Mouse (Mus musculus) heart, adult 2 months (tissue): ENCODE measurements around the gene Map3k20. TPM values are rescaled to one million over a fixed set of nuclear protein-coding genes. Genes with fewer than 3 reads are reported as not detected.
A peak's percentile ranks its signal among the peaks of the same experiment; 100 is the strongest.

Experiments used
- DNase-seq, 2 experiments: peaks; one replicate each; pipeline ENCODE4 v3.0.0; 2021
- H3K27ac ChIP-seq: fragments of 200-600 bp; 2 replicates; pipeline ENCODE4 v1.8.1; 2022
- H3K27me3 ChIP-seq: fragments of 200-500 bp; 2 replicates; pipeline ENCODE4 v1.6.1; 2012; ENCODE audit warnings: mild to moderate bottlenecking, low read length, inconsistent platforms, mixed read lengths; ENCODE audit not compliant: control insufficient read depth, insufficient read depth
- H3K36me3 ChIP-seq: fragments of 200-500 bp; 2 replicates; pipeline ENCODE4 v1.6.1; 2012; ENCODE audit warnings: low read length, inconsistent platforms; ENCODE audit not compliant: control insufficient read depth, insufficient read depth
- H3K4me1 ChIP-seq: fragments of 200-500 bp; 2 replicates; pipeline ENCODE4 v1.6.1; 2011; ENCODE audit warnings: low read length; ENCODE audit not compliant: control insufficient read depth, insufficient read depth
- H3K4me3 ChIP-seq: fragments of 200-600 bp; 2 replicates; pipeline ENCODE4 v1.8.1; 2022
- H3K79me2 ChIP-seq: fragments of 200-500 bp; replicated peaks from 2 replicates; pipeline ENCODE4 v1.6.1; 2012; ENCODE audit warnings: mild to moderate bottlenecking, inconsistent platforms, low read length, moderate library complexity, mixed read lengths; ENCODE audit not compliant: control insufficient read depth, insufficient read depth
- H3K9ac ChIP-seq: fragments of 200-500 bp; 2 replicates; pipeline ENCODE4 v1.6.1; 2012; ENCODE audit warnings: low read depth, mild to moderate bottlenecking, control low read depth, inconsistent platforms, low read length, mixed read lengths
- CTCF ChIP-seq: fragments of 200-600 bp; IDR thresholded peaks from 2 replicates; pipeline ENCODE4 v1.8.1; 2022; ENCODE audit warnings: antibody characterized with exemption, mild to moderate bottlenecking, moderate library complexity
- EP300 ChIP-seq: fragments of 200-500 bp; IDR thresholded peaks from 2 replicates; pipeline ENCODE4 v1.6.1; 2011; ENCODE audit warnings: low read depth, low read length, control low read depth; ENCODE audit not compliant: insufficient read depth
- POLR2A ChIP-seq: fragments of 200-500 bp; IDR thresholded peaks from 2 replicates; pipeline ENCODE4 v1.6.1; 2011; ENCODE audit warnings: mild to moderate bottlenecking, low read depth, low read length, control low read depth; ENCODE audit not compliant: insufficient read depth
- WGBS: fragments of 180-500 bp; shearing (Covaris S2); methylation state at CpG from one replicate; pipeline ENCODE4 v1.1.7; 2018; 5-methylcytosine and 5-hydroxymethylcytosine counted together
- intact Hi-C: fragments of 180-260 bp; cut with DNase I; formaldehyde crosslinking; loops from one replicate; pipeline ENCODE4 v1.15.1; 2025
- polyA plus RNA-seq: library from polyadenylated mRNA; depleted of rRNA; stranded (reverse); fragments of >200 nt; gene quantifications from 2 replicates; pipeline ENCODE4 v1.2.3, GENCODE M21; 2012
- total RNA-seq, 2 experiments: library from RNA; stranded (reverse); gene quantifications; 2 replicates each; pipeline ENCODE4 v1.2.3; 2021

Gene Map3k20
- total and polyA plus RNA-seq, 3 experiments, result 75.1 to 303 (median 275) TPM

DNA sequence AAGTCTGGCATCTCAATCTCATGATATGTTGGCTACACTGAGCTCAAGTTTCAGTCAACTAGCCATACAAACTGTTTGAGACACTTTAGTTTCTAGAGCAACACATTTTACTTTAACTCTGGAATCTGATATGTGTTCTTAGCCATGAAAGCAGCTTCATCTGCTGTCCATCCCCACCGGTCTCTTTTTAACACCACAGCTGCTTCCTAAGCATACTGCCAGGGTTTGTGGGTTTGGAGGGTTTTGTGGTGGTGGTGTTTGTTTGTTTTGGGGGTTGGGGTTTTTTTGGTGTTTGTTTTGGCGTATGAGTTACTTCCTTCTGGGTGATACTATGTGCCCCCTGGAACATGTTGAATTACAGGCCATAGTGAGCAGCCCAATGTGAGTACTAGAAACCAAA, 35.2 kb downstream of the Map3k20 start:
- H3K27ac ChIP-seq, result no peak overlapping the region
- H3K79me2 ChIP-seq, result no peaks in the 10 kb centered on the region; the same call in 1 of the 2 replicates
- WGBS, result 55% methylated on average over 2 of the region's 2 CpGs
- H3K4me3 ChIP-seq, result no peak overlapping the region
- no peak for DNase-seq
- intact Hi-C loops, result no loop called here
- H3K36me3 ChIP-seq, result peaks cover 25% of the 10 kb centered on the region
- TF ChIP-seq EP300 (no peak), POLR2A (no peak), CTCF (no peak)
- peaks cover 26% of the 10 kb centered on the region for H3K4me1 ChIP-seq
- H3K27me3 ChIP-seq, result no peaks in the 10 kb centered on the region
- no peak overlapping the region for H3K9ac ChIP-seq

DNA sequence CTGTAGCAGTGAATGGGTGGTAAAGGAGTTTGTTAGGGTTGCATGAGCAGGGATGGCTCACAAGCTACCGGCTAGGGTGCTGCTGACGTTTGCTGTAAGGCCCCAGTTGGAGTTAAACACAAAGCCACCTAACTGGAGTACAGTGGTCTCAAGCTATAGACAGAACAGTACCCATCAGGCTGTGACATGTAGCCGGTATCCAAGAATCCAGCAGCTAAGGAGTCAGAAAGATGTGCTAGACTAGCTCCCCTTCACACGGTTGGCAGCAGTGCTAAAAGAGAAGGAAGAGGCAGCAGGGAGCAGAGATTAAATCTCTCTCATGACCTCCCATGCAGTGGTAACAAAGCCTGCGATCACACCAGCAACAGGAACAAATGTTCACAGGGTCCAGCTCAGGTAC, 36.2 kb downstream of the Map3k20 start:
- WGBS, result 70% methylated on average over 5 of the region's 5 CpGs
- Histone ChIP-seq H3K79me2 (no peaks in the 10 kb centered on the region; the same call in 1 of the 2 replicates), H3K4me3 (no peak overlapping the region), H3K36me3 (peaks cover 25% of the 10 kb centered on the region), H3K27me3 (no peaks in the 10 kb centered on the region), H3K9ac (no peak overlapping the region), H3K4me1 (peaks cover 27% of the 10 kb centered on the region), H3K27ac (no peak overlapping the region)
- intact Hi-C loops, result no loop called here
- no peak for DNase-seq
- no peak for TF ChIP-seq CTCF
- no peak for TF ChIP-seq EP300
- TF ChIP-seq POLR2A, result no peak

DNA sequence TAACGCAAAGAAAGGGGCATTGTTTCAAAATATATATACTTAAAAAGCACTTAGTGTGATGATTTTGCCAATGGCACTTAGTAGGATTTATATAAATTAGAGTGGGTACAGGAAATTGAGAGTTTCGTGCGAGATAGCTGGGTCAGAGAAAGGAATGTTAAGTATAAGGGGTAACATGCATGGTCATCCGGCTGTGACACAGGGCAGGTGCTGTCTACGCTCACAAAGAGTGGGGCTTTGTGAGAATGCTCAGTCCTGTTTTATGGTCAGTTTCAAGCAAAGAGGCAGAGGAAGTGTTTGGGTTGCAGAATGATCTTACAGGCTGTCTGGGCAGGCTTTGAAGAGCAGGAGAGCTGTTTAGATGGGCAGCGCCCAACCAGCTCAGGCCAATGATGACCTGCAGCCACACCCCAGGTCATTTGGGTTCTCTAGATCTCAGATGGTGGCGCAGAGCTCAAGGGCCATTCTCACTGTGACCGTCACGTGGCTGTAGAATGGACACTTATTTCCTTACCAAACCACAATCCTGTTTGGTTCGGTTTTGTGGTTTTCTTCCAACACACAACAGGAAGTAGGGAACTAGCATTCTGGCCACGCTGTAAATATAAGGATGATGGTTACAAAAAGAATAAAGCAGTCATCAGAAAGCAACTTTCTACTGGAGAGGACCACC, 37.4 kb downstream of the Map3k20 start:
- Histone ChIP-seq H3K27me3 (no peaks in the 10 kb centered on the region), H3K79me2 (no peaks in the 10 kb centered on the region; the same call in 1 of the 2 replicates), H3K36me3 (peaks cover 23% of the 10 kb centered on the region), H3K4me3 (no peak overlapping the region), H3K4me1 (peaks cover 29% of the 10 kb centered on the region), H3K9ac (no peak overlapping the region), H3K27ac (peak overlapping the region; percentile 51; the same call in 1 of the 2 replicates)
- intact Hi-C loops, result no loop called here
- no peak for DNase-seq
- 76% methylated on average over 11 of the region's 11 CpGs for WGBS
- TF ChIP-seq CTCF, result no peak
- no peak for TF ChIP-seq EP300
- TF ChIP-seq POLR2A, result no peak

DNA sequence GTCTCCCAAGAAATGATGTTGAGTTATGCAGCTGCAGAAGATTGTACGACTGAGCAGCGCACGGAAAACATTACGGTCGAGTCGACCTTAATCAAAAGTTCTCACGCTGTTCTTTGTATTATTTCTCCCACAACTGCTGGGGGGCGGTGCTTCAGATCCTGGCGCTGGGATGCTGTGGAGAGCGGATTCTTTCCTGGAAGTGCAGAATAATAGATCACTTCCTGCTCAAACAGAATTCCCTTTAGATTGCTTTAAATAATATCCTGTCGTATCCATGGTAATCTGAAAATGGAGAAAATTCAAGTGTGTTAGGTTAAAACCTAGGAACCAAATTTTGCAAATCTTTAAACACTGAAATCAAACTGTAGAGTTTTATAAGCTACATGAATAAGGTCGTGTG, 39.0 kb downstream of the Map3k20 start:
- no peak overlapping the region for H3K4me3 ChIP-seq
- TF ChIP-seq POLR2A (no peak), EP300 (no peak), CTCF (no peak)
- H3K79me2 ChIP-seq, result no peaks in the 10 kb centered on the region; the same call in 1 of the 2 replicates
- H3K36me3 ChIP-seq, result peaks cover 11% of the 10 kb centered on the region
- no peak overlapping the region for H3K9ac ChIP-seq
- intact Hi-C loops, result no loop called here
- H3K27me3 ChIP-seq, result no peaks in the 10 kb centered on the region
- no peak for DNase-seq
- peaks cover 20% of the 10 kb centered on the region for H3K4me1 ChIP-seq
- WGBS, result 44% methylated on average over 12 of the region's 12 CpGs
- peak overlapping the region; percentile 51; the same call in 1 of the 2 replicates for H3K27ac ChIP-seq

DNA sequence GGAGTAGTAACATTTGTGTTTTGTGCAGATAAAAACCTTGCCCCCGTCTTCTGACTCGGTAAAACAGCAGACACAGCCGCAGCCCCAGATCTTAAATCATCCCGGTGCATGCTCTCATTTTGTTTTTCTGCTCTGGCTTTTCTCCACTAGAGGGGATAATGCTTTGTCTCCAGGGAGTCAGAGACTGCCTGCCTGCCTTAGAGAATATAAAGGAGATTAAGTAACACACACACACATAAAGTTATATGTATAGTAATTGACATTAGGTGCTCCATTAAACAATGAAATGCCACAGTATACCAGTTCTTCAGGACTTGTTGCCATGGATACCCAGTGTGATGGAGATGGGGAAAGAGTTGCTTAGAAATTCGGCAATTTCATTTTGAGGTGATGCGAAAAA, 41.1 kb downstream of the Map3k20 start:
- TF ChIP-seq POLR2A (no peak), CTCF (peak; percentile 42)
- Histone ChIP-seq H3K9ac (no peak overlapping the region), H3K27ac (peak overlapping the region; percentile 5; the same call in 1 of the 2 replicates), H3K27me3 (no peaks in the 10 kb centered on the region), H3K4me1 (peaks cover 22% of the 10 kb centered on the region), H3K79me2 (no peaks in the 10 kb centered on the region; the same call in 1 of the 2 replicates), H3K36me3 (peaks cover 13% of the 10 kb centered on the region), H3K4me3 (no peak overlapping the region)
- intact Hi-C loops, result no loop called here
- 63% methylated on average over 6 of the region's 6 CpGs for WGBS
- no peak for DNase-seq

DNA sequence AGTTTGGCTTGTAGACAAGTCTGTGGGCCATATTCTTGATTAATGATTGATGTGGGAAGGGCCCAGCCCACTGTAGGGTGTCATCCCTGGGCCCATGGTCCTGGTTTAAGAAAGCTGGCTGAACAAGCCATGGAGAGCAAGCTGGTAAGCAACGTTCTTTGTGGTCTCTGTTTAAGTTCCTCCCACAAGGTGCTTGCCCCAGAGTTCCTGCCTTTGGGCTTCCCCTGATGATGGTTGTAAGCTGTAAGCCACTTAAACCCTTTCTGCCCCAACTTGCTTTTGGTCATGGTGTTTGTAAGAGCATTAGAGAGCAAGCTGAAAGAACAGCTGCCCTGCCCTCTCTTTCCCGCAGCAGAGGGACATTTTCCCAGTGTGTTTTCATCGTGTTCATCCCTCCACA, 43.0 kb downstream of the Map3k20 start:
- DNase-seq, result no peak
- H3K9ac ChIP-seq, result no peak overlapping the region
- peaks cover 25% of the 10 kb centered on the region for H3K36me3 ChIP-seq
- H3K79me2 ChIP-seq, result no peaks in the 10 kb centered on the region; the same call in 1 of the 2 replicates
- 85% methylated on average over 3 of the region's 3 CpGs for WGBS
- H3K27me3 ChIP-seq, result no peaks in the 10 kb centered on the region
- intact Hi-C loops, result no loop called here
- no peak overlapping the region for H3K4me3 ChIP-seq
- H3K4me1 ChIP-seq, result peaks cover 20% of the 10 kb centered on the region
- no peak overlapping the region for H3K27ac ChIP-seq
- TF ChIP-seq CTCF, result no peak
- no peak for TF ChIP-seq POLR2A
- no peak for TF ChIP-seq EP300
